Mouse (Mus musculus): Measurements from ENCODE around the gene Tmem107. TPM values are rescaled to one million over a fixed set of nuclear protein-coding genes. Genes with fewer than 3 reads are reported as not detected.

The Tmem107 gene
- polyA plus RNA-seq, 1 experiment = 13.4 TPM

- Histone ChIP-seq H3K27ac (ENCODE audit: insufficient read depth, low read length) (peak overlapping the region; percentile 85), H3K27me3 (ENCODE audit: control insufficient read depth, insufficient read depth, low read length) (no peaks in the 10 kb centered on the region), H3K4me1 (ENCODE audit: control insufficient read depth, insufficient read depth, low read length) (peaks cover 37% of the 10 kb centered on the region), H3K4me3 (replicated peaks; ENCODE audit: insufficient read depth, low read depth, low read length) (peak overlapping the region; percentile 90)
- DNase-seq = no peak
- no peak for TF ChIP-seq CTCF (IDR thresholded peaks at IDR 0.05; ENCODE audit: borderline replicate concordance, insufficient read depth, low read depth, low read length)
- 0 out of 2 replicates have a peak, but pooled peaks have one; percentile 72 for TF ChIP-seq POLR2A (IDR thresholded peaks at IDR 0.05; ENCODE audit: borderline replicate concordance, insufficient read depth, low read length)
- WGBS = 15% methylated on average over 8 of the region's 8 CpGs
These were observed 27.6 kb downstream of the Tmem107 start for GRCm38 (mm10) chr11:69098039-69098761.

GRCm38 (mm10) chr11:69098762-69099091 lies 28.1 kb downstream of the Tmem107 start:
- TF ChIP-seq POLR2A (IDR thresholded peaks at IDR 0.05; ENCODE audit: borderline replicate concordance, insufficient read depth, low read length) (peak; percentile 78; the same call in 1 of the 2 replicates), CTCF (IDR thresholded peaks at IDR 0.05; ENCODE audit: borderline replicate concordance, insufficient read depth, low read depth, low read length) (no peak)
- Histone ChIP-seq H3K27ac (ENCODE audit: insufficient read depth, low read length) (peak overlapping the region; percentile 99), H3K4me1 (ENCODE audit: control insufficient read depth, insufficient read depth, low read length) (peaks cover 41% of the 10 kb centered on the region), H3K27me3 (ENCODE audit: control insufficient read depth, insufficient read depth, low read length) (no peaks in the 10 kb centered on the region), H3K4me3 (replicated peaks; ENCODE audit: insufficient read depth, low read depth, low read length) (peak overlapping the region; percentile 90)
- peak; percentile 99 to 100 for DNase-seq
- WGBS = 0% methylated on average over 19 of the region's 19 CpGs

GRCm38 (mm10) chr11:69099177-69099914 lies 28.7 kb downstream of the Tmem107 start:
- Histone ChIP-seq H3K27ac (ENCODE audit: insufficient read depth, low read length) (peak overlapping the region; percentile 99), H3K4me1 (ENCODE audit: control insufficient read depth, insufficient read depth, low read length) (peaks cover 46% of the 10 kb centered on the region), H3K4me3 (replicated peaks; ENCODE audit: insufficient read depth, low read depth, low read length) (peak overlapping the region; percentile 90), H3K27me3 (ENCODE audit: control insufficient read depth, insufficient read depth, low read length) (no peaks in the 10 kb centered on the region)
- TF ChIP-seq CTCF (IDR thresholded peaks at IDR 0.05; ENCODE audit: borderline replicate concordance, insufficient read depth, low read depth, low read length) = 0 out of 2 replicates have a peak, but pooled peaks have one; percentile 4
- TF ChIP-seq POLR2A (IDR thresholded peaks at IDR 0.05; ENCODE audit: borderline replicate concordance, insufficient read depth, low read length) = no peak
- peak; percentile 82 to 83 for DNase-seq
- under 1% methylated on average over 22 of the region's 22 CpGs for WGBS

- peaks cover 49% of the 10 kb centered on the region for H3K4me1 ChIP-seq (ENCODE audit: control insufficient read depth, insufficient read depth, low read length)
- WGBS = 1% methylated on average over 23 of the region's 23 CpGs
- TF ChIP-seq CTCF (IDR thresholded peaks at IDR 0.05; ENCODE audit: borderline replicate concordance, insufficient read depth, low read depth, low read length) (no peak), POLR2A (IDR thresholded peaks at IDR 0.05; ENCODE audit: borderline replicate concordance, insufficient read depth, low read length) (peak; percentile 59; the same call in 1 of the 2 replicates)
- H3K4me3 ChIP-seq (replicated peaks; ENCODE audit: insufficient read depth, low read depth, low read length) = peak overlapping the region; percentile 90
- H3K27ac ChIP-seq (ENCODE audit: insufficient read depth, low read length) = peak overlapping the region; percentile 99
- peak; percentile 93 to 96 for DNase-seq
- H3K27me3 ChIP-seq (ENCODE audit: control insufficient read depth, insufficient read depth, low read length) = no peaks in the 10 kb centered on the region
These were observed 29.3 kb downstream of the Tmem107 start for GRCm38 (mm10) chr11:69099915-69100345.

GRCm38 (mm10) chr11:69100639-69101360 lies 30.2 kb downstream of the Tmem107 start:
- peak overlapping the region; percentile 96 for H3K27ac ChIP-seq (ENCODE audit: insufficient read depth, low read length)
- TF ChIP-seq CTCF (IDR thresholded peaks at IDR 0.05; ENCODE audit: borderline replicate concordance, insufficient read depth, low read depth, low read length) = no peak
- TF ChIP-seq POLR2A (IDR thresholded peaks at IDR 0.05; ENCODE audit: borderline replicate concordance, insufficient read depth, low read length) = no peak
- H3K4me1 ChIP-seq (ENCODE audit: control insufficient read depth, insufficient read depth, low read length) = peaks cover 51% of the 10 kb centered on the region
- H3K4me3 ChIP-seq (replicated peaks; ENCODE audit: insufficient read depth, low read depth, low read length) = peak overlapping the region; percentile 90
- DNase-seq = peak; percentile 46 to 54
- H3K27me3 ChIP-seq (ENCODE audit: control insufficient read depth, insufficient read depth, low read length) = no peaks in the 10 kb centered on the region
- 65% methylated on average over 20 of the region's 20 CpGs for WGBS

GRCm38 (mm10) chr11:69101604-69102402 lies 31.2 kb downstream of the Tmem107 start:
- Histone ChIP-seq H3K27me3 (ENCODE audit: control insufficient read depth, insufficient read depth, low read length) (no peaks in the 10 kb centered on the region), H3K4me1 (ENCODE audit: control insufficient read depth, insufficient read depth, low read length) (peaks cover 52% of the 10 kb centered on the region), H3K27ac (ENCODE audit: insufficient read depth, low read length) (peak overlapping the region; percentile 6; the same call in 1 of the 2 replicates), H3K4me3 (replicated peaks; ENCODE audit: insufficient read depth, low read depth, low read length) (no peak overlapping the region)
- peak in 1 of 2 experiments; percentile 33 for DNase-seq
- 80% methylated on average over 21 of the region's 21 CpGs for WGBS
- TF ChIP-seq CTCF (IDR thresholded peaks at IDR 0.05; ENCODE audit: borderline replicate concordance, insufficient read depth, low read depth, low read length) (no peak), POLR2A (IDR thresholded peaks at IDR 0.05; ENCODE audit: borderline replicate concordance, insufficient read depth, low read length) (no peak)

GRCm38 (mm10) chr11:69102403-69102725 lies 31.8 kb downstream of the Tmem107 start:
- peak; percentile 71 to 86 for DNase-seq
- peak overlapping the region; percentile 6; the same call in 1 of the 2 replicates for H3K27ac ChIP-seq (ENCODE audit: insufficient read depth, low read length)
- no peak for TF ChIP-seq CTCF (IDR thresholded peaks at IDR 0.05; ENCODE audit: borderline replicate concordance, insufficient read depth, low read depth, low read length)
- TF ChIP-seq POLR2A (IDR thresholded peaks at IDR 0.05; ENCODE audit: borderline replicate concordance, insufficient read depth, low read length) = peak; percentile 22; the same call in 1 of the 2 replicates
- H3K4me1 ChIP-seq (ENCODE audit: control insufficient read depth, insufficient read depth, low read length) = peaks cover 52% of the 10 kb centered on the region
- 36% methylated on average over 7 of the region's 7 CpGs for WGBS
- peak overlapping the region; percentile 32 for H3K4me3 ChIP-seq (replicated peaks; ENCODE audit: insufficient read depth, low read depth, low read length)
- H3K27me3 ChIP-seq (ENCODE audit: control insufficient read depth, insufficient read depth, low read length) = no peaks in the 10 kb centered on the region

Data from cerebellum, adult 2 months (tissue).